Mouse (Mus musculus): ENCODE measurements around the gene Zbtb1.

Zbtb1 gene

DNA sequence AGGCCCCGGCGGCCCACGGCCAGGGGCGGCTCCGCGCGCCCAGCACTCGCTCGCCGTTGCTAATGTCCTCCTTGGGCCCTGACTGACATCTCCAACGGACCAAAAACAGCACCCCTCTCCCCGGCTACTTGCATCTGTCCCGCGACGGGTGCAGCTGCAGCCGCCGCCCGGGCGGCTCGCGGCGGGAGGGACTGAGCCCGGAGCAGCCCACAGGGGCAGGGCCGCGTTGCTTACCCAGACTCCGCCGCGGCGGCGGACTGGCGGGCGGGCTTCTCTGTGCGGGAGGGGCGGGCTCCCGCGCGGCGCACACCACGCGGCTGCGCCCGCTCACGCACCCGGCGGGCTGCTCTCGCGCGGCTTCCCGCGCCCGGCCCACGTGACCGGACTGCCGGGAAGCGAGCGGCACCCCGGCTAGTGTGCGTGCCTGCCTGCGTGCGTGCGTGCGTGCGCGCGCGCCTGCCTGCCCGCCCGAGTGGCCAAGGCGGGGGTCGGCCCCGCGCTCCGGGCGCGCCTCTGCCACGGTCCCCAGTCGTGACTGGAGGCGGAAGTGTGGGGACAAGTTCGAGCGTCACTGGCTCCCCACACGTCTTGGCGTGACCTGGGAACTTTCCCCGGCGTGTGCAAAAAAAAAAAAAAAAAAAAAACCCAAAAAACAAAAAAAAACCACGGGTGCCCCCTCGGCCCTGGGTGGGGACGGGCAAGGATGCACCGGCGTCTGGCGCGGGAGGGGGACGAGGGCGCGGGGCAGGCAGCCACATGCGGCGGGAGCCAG lies 674 bp upstream of the Zbtb1 start, which contains the start of gene Zbtb25:
Gene Zbtb25, minus strand, starts transcription at position 397 of the 772 bp plus-strand sequence.
- DNase-seq = peak; percentile 84

DNA sequence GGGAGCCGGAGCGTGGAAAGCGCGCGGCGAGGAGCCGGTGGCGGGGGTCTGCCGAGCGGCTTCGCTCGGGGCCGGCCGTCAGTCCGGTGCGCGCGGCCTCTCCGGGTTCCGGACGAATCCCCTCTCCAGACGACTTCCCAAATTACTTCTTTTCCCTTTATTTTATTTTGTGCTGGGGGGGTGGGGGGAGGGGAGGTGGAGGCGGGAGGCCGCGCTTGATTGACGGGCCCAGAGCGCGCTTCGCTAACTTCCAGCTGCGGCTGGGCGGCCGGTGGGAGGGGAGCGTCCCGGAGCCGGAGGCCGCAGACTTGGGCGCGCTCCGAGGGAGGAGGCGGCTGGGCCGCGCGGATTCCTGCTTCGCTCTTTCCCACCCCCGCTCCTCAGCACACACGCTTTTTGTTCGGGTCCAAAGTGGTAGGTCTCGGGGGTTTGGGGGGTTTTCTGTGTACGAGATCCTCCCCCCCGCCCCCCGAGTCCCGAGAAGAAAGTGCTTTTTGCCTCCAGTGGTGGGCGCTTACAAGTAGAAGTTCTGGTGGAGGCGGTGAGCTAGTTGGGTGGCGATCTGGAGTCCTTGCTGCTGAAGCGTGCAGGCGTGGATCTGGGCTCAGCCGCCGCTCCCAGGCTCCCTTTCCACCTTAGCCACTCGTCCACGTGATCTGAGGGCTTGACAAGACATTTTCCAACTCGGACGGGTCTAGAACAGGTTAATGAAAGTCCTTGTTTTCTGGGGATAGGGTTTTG lies 935 bp downstream of the Zbtb1 start:
- DNase-seq = peak; percentile 52

- DNase-seq = no peak
These were observed 2.0 kb downstream of the Zbtb1 start for GRCm38 (mm10) chr12:76372046-76372445.

GRCm38 (mm10) chr12:76372881-76373818 lies 3.1 kb downstream of the Zbtb1 start:
- no peak for DNase-seq

DNA sequence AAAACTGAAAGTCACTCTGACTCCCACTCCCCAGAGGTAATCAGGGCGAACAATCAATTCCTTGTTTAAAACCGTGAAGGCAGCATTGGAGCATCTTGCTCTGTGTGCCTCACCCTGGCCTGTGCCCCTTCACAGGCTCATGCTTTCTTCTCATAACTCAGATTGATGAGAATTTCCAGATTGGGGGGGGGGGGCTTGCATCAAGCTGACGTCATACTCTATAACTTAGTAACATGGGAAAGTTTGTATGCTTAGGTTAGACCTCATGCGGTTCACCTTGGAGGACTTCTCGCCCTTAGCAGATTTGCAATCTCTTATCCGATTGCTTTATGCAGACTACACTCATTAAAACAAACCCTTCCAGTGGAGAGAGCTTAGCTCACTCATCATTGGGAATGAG lies 3.9 kb downstream of the Zbtb1 start:
- DNase-seq = no peak

DNA sequence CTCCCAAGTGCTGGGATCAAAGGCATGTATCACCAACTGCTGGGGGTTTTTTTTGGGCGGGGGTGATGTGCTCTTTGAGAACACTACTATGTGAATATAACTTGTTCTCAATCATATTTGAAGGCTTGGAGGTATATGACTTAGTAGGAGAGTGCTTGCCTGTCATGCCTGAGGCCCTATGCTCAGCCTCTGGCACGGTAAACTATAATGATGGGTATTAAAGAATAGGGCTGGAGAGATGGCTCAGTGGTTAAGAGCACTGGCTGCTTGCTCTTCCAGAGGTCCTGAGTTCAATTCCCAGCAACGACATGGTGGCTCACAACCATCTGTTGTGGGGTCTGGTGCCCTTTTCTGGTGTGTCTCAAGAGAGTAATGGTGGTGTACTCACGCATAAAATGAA lies 4.8 kb downstream of the Zbtb1 start:
- no peak for DNase-seq

DNA sequence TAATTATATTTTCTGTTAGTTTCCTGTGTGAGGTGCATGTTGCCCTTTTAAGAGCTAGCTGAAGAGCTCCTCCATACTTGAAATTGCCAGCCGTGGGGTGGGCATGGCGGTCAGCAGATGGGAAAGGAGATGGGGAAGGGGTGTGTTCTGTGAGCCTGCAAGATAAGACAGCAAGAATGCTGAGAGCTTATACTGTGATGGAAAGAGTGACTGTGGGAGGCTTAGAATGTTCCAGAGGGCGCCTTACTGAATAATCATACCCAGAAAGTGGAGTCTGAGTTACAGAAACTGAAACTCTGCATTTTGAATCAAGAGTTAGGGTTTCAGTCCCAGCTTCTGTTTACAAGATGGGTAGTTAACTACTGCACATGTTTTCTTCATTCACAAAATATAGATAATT lies 5.4 kb downstream of the Zbtb1 start:
- DNase-seq = no peak

DNA sequence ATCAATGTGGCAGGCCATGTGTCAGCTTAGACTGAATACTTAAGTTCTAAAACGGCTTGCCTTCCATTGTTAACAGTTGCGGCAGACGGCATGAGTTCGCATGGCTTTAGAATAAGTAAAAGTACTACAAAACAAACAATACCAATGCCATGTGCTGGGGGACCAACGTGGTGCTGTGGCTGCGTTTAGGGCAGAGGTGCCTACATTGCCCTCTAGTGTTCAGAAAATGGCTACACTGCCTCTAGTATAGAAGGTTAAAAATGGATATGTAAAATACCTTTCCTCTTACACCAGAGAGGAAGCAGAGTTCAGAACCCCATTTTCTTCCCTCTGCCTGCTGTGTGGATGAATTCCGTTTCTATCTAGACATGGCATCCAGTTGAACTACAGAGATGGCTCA lies 6.6 kb downstream of the Zbtb1 start:
- no peak for DNase-seq

DNA sequence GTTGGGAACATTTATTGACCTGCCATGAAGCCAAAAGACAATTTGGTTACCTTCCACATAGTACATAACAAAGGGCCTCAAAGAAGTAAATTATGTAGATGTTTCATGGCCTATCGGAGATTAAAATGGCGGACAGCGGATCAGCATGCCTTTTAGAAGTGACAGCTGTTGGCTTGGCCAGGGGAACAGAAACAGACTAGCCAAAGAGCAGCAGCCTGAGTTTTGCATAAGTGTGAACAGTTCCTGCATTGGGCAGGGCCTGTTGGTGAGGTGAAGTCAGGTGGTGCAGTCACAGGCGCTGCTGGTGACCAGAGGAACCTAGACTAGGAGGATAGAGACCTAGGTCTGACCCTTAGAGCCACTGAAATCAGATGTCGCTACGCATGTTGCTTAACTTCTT lies 7.0 kb downstream of the Zbtb1 start:
- DNase-seq = no peak

GRCm38 (mm10) chr12:76377726-76378125 lies 7.7 kb downstream of the Zbtb1 start:
- no peak for DNase-seq

DNA sequence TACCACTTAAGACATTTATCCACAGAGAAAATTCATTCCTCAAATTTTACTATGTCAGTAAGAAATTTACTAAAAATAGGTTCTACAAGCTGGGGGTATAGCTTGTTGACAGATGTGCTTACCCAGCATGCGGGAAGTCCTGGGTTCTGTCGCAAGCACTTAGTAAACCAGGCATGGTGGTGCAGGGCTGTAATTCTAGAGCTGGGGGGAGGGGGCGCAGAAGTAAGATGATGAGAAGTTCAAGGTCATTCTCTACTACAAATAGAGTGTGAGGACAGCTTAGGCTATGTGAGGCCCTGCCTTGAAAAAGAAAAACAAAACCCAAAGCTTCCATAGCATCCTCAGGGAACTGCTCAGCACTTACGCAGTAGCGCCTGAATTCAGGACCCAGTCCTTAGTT lies 8.5 kb downstream of the Zbtb1 start:
- DNase-seq = no peak

GRCm38 (mm10) chr12:76380151-76380550 lies 10.1 kb downstream of the Zbtb1 start:
- no peak for DNase-seq

DNA sequence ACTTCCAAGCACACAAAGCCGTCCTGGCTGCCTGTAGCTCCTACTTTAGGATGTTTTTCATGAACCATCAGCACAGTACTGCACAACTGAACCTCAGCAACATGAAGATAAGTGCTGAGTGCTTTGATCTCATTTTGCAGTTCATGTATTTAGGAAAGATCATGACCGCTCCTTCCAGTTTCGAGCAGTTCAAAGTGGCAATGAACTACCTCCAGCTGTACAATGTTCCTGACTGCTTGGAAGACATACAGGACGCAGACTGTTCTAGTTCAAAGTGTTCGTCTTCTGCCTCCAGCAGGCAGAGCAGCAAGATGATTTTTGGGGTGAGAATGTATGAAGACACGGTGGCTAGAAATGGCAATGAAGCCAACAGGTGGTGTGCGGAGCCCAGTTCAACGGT lies 15.3 kb downstream of the Zbtb1 start:
- no peak for DNase-seq

- no peak for DNase-seq
These were observed 18.7 kb downstream of the Zbtb1 start for GRCm38 (mm10) chr12:76388794-76389193.

- DNase-seq = no peak
These were observed 21.7 kb downstream of the Zbtb1 start for GRCm38 (mm10) chr12:76391595-76392271.

DNA sequence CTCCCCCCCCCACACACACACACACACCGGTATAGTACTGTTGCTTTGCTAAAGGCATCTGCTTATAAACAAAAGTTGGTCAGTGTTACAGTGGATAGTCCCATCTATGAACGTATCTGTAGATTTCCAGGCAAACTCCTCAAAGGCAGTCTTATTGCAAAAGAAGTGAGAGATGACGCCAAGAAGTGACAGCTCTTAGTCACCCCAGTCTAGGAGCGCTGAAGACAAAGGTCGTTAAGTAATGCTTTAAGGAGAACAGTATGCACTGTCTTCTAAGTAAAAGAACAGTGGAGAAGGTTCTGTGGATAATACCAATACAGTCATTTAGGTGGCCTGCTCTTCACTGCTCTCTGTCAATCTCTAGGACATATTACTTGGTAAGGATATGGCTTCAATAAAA lies 22.9 kb downstream of the Zbtb1 start:
- DNase-seq = no peak

GRCm38 (mm10) chr12:76397281-76397680 lies 27.2 kb downstream of the Zbtb1 start:
- DNase-seq = no peak

DNA sequence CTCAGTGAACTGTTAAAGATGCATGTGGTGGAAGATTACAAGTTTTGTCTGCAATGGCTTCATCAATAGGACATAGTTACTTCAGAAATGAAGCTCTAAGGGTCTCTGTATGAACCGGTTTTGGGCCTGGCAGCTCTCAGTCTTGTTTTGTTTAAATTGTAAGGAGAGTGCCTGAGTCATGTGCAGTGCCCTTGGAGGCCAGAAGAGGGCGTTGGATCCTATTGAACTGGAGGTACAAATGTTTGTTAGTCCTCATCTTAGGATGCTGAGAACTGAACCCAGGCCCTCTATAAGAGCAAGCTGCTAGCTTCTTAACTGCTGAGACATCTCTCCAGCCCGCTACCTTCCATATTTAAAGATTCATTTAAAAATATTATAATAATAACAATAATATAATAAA lies 31.6 kb downstream of the Zbtb1 start:
- no peak for DNase-seq

DNA sequence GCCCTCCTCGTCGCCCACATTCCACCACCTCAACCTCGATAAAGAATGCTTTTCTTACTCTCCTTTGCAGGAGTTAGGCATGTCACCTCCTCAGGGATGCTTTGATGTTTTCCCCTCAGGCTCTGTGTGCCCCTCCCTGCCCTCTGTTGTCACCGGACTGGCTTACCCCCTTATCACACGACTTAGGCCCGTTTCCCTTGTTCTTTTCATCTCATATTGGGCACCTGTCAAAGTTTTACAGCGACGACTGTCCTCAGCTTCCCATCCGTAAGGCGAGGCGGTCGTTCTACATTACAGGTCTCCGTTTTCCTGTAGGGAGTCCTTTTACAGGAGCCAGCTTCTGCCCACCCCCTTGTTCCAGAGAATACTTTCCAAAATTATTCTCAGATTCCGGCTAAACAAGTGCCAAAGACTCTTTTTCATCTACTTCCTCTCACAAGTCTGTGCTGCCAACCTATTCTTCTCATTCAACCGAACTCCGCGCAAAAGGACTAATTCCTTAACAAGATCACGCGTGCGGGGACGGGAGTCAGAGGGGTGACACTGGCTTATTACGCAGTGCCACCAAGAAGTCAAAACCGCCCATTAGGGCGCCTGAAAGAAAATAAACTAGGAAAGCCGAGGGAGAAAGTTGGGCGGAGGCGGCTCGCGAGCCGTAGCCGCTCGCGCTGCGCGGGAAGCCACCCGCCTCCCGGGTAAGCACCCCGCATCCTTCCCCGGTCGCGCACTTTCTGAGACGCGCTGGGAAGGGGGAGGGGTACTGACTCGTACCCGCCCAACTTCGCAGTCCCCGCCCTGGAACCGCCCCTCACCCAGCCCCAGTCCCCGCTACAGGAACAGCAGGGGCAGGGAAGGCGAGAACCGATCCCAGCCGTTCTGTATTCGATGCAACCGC lies 33.2 kb downstream of the Zbtb1 start:
- DNase-seq = no peak

- DNase-seq = peak; percentile 99
These were observed 33.9 kb downstream of the Zbtb1 start, which contains the start of gene Hspa2 for GRCm38 (mm10) chr12:76403886-76404537. Gene Hspa2 (plus strand): TSS chr12:76404176.

GRCm38 (mm10) chr12:76404836-76405182 lies 34.7 kb downstream of the Zbtb1 start:
- DNase-seq = peak; percentile 18
